Mouse (Mus musculus): Measurements from ENCODE around the gene Myadm.
"Not testable (repeated sequence)": the region's sequence is repeated elsewhere in the genome, so short reads cannot be mapped to it uniquely, and the experiment has no call there.

Gene Myadm

DNA sequence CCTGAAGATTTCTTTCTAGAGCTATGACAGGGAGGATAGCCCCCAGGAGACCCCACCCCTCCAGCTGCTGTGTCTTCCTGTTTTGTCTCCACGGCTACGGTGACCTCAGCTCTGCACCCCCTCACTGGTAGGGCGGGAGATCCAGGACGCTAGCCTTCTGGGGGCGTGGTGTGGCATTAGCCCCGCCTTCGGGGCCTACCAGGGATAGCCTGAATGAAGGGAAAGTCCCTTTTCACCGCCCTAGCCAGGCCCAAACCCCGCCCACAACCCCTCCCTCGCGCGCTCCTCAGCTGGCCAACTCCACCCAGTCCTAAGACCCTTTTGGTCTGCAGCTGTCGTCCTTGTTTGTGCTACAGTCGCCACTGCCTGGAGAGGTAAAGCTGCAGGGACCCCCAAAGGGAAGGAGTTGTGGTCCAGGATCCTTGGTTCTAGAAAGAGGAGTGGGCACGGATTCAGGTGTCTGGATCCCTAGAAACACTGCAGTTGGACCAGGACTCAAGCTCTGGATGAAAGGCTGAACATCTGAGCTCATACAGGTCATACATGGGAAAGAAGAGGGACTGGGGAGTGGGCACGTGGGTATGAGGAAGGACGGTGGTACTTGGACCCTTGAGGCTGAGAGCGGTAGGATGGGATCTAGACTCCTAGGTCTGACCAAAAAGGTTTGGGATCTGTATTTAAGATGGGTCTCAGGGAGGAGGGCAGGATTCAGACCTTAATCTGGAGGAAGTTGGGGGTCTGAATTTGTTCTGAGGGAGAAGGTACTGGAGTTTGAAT is 1.6 kb downstream of the Myadm start:
- DNase-seq (ENCODE audit: low spot score), result peak; percentile 79

DNA sequence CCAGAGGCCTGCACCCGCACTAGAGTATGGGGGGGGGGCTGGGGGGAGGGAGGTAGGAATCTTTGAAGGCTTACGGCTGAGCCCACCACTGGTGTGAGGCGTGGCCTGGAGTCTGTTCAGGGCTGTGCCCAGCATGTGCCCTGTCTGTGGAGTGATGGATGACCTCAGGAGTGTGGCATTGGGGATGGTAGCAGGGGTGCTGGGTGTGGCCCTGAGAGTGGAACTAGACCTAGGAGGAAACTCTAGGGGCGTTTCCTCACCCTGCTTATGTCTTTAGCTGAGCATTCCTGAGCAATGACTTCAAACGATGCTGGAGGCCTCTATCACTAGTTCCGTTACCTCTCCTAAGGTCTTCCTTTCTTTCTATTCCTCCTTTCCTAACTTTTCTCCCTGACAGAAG is 2.3 kb downstream of the Myadm start:
- no peak for DNase-seq (ENCODE audit: low spot score)

DNA sequence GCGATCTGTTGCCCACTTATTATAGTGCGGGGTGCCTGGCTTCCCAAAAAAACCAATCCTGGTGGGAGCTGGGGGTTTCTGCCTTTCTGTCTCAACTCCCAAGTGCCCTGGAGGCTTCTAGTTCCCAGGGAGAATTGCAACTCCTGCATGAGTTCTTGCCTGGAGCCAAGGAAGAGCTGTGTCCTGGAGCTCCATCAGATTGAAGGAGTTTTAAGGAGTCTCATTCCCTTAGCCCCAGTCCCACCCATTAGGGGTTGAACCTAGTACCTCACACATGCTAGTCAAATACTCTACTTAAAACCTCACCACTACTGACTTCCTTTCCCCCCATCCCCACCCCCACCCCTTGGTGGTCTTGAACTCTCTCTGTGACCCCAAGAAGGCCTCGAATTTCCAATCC is 2.9 kb downstream of the Myadm start:
- DNase-seq (ENCODE audit: low spot score), result no peak

DNA sequence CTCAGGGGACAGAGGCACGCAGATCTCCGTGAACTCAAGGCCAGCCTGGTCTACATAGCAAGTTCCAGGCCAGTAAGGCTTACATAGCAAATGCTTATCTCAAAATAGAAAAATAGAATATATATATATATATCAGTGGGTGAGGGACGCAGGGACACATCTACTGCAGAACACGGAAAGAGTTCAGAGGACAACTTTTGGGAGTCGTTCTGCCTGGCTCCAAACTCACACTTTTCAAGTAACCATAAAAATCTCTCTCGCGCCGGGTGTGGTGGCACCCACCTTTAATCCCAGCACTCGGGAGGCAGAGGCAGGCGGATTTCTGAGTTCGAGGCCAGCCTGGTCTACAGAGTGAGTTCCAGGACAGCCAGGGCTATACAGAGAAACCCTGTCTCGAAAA is 3.4 kb downstream of the Myadm start:
- DNase-seq (ENCODE audit: low spot score), result not testable (repeated sequence)

DNA sequence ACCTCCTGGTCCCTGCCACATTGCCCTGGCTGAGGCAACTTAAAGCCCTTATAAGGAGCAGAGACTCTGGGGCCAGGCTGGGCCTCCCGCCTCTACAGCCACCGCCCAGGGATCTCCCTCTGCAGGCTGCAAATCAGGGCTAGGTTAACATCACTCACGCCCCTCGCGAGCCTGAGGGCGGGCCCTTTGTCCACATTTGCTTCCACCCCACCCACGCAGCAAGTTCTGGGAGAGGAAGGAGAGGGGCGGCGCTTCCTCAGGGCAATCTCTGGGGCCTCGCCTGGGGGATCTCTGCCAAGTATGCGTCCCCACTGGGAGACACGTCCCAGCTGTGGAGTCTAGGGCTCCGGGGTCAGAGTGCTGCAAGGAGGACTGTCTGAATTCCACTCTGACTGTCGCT is 3.9 kb downstream of the Myadm start:
- DNase-seq (ENCODE audit: low spot score), result peak; percentile 62

DNA sequence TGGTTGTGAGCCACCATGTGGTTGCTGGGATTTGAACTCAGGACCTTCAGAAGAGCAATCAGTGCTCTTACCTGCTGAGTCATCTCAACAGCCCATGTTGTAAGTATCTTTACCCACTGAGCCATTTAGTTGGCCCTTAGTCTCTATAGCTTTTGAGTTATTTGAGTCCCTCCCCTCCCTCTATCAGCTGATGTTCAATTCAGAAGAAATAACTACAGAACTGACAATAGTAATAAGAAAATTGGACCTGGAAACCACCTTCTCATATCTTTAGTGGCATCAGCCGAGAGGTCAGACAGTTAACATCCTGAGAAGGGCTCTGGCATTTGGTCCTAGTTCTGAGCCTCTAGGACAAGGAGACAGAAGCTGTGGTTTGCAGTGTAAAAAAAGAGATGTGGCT is 5.9 kb downstream of the Myadm start:
- no peak for DNase-seq (ENCODE audit: low spot score)

DNA sequence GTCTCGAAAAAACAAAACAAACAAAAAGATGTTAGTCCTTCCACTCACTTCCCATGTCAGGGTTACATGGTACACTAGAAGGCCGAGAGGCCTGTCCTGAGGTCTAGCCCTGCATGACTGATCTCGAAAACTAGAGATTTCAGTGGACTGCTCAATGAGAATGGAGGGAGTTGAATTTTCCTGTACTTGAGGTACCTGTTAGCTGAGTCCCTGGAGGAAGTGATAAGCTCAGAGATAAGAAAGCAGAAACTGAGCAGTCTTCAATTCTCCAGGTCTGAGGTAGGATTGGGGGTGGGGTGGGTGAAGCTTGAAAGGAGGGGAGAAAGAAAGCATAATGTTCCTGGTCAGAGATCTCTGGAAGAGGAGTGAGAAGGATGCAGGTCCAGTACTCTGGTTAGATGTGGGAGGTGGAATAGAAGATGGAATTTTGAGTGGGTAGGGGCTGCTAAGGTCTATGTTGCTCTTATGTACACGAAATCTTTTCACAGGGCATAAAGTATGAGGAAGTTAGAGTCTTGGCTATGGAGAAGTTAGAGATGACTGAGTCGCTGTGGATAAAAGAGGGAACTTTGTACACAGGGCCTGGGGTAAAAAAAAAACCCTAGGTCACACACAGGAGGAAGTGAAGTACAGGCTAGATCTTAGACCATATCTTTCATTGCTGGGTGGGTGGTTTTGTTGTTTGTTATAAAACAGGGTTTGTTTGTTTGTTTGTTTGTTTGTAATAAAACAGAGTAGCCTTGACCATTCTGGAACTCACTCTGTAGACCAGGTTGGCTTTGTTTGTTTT is 6.6 kb downstream of the Myadm start:
- DNase-seq (ENCODE audit: low spot score), result no peak

DNA sequence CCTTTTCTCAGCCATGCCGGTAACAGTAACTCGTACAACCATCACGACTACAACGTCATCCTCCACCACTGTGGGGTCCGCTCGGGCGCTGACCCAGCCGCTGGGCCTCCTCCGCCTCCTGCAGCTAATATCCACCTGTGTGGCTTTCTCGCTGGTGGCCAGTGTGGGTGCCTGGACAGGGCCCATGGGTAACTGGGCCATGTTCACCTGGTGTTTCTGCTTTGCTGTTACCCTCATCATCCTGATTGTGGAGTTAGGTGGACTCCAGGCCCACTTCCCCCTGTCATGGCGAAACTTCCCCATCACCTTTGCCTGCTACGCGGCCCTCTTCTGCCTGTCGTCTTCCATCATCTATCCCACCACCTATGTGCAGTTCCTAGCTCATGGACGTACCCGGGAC is 7.8 kb downstream of the Myadm start:
- no peak for DNase-seq (ENCODE audit: low spot score)

DNA sequence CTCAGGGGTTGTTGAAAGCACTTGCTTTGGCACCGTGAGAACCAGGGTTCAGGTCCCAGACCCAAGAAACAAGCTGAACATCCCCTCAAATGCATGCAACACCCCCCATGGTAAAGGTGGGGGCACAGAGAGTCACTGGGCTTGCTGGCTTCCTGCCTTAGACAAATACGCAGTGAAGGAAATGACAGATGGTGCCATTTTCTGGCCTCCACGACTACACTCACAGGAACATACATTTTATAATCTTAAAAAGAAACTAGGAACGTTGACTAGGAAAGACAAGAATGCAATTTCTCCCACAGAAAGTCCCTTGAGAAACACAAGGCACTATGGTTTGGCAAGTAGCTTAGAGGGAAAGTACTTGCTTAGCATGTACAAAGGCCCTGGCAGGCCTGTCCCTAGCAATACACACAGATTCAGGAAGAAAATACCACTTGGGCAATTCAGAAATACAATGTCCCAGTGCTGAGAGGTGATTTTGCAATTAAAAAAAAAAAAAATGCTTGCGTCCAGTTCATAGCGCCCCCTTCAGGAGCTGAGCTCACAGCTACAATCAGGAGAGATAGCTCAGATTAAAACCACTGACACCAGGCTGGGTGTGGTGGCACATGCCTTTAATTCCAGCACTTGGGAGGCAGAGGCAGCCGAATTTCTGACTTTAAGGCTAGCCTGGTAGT is 11.2 kb downstream of the Myadm start:
- no peak for DNase-seq (ENCODE audit: low spot score)

DNA sequence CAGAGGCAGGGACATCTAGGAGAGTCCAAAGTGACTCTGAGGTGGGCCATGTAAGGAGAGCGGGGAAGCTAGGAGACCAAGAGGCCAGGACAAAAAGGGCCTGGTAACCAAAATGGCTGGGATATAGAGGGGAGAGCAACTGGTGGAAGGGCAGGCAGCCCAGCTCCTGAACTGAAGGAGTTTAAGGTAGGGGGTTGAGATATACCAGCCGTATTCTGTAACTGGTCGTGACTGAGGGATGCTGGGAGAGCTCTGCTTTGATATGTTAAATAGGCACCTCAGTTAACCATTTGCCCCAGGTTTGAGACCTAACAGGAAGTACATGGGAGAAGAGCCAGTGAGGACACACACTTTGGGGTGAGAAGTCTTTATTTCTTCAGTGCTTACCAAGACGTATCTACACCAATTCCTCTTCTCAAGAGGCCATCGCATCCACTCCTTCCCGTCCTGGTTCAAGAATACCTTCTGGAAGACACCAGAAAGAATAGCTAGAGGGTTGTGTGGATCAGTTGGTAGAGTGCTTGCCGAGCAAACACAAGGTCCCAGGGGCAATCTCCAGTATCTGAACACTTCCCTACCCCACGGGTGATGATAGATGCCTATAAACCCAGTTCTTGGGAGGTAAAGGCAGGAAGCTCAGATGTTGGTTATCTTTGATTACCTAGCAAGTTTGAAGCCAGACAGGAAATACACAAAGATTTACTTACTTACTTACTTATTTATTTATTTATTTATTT is 12.2 kb downstream of the Myadm start:
- no peak for DNase-seq (ENCODE audit: low spot score)

DNA sequence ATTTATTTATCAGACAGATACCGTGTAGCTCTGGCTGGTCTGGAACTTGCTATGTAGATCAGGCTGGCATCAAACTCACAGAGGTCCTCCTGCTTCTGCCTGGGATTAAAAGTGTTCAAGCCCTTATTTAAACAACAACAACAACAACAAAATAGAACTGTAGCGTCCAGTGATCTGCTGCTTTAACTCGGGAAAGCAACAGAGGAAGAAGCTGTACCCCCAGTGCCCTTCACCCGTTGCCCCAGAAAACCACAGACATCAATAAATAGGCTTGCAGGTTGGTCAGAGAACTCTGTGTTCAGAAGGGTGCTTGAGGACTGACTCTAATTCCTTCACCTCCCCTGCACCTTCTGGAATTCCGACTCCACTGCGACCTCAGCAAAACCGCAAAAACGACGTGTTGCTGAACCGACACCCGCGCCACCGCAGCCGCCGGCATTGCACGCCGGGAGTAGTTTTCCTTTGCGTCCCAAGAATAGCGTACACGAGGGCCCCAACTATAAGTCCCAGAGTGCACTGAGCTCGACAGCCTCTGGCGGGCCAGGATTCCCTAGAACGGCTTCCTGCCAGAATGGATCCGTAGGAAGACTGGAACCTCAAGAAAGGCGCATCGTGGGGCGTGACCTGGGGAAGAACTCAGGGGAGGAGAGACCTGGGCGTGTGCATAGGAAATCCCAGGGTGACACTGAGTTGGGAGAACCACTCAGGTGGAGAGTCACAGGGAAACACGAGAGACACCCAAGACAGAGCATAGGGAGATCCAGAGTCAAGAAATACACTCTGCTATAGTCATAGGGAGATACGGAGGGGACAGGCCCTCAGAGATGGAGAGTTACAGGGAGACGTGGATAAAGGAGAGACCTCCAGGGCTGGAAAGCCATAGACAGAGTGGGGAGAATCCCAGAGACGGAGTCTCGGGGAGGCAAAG is 13.0 kb downstream of the Myadm start:
- no peak for DNase-seq (ENCODE audit: low spot score)

DNA sequence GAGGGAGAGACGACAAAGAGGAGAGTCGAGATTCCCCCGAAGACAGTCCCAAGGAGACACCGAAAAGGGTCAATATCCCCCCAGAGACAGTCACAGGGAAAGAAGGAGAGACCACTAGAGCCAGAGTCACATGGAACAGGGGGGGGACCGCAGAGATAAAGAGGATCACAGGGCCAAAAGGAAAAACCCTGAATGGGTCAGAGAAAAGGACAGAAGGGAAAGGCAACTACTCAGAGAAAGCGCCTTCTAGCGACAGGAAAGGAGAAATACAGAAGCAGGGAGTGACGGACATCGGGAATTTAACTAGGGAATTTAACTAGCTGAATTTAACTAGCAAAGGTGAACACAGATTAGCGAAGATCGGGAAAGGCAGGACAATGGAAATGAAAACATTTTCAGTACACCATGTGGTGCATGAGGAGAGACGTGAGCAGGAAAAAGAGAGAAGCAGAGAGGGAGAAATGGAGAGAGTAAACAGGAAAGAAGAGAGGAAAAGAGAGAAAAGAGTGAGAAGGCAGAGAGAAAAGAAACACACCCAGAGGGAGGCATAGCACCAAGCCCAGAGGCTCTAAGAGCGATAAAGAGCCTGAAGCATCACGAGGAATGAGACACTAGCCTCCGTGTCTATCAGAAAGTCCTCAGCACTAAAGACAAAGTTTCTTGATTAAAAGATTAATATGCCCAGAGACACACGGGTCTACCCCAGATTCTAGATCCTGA is 13.8 kb downstream of the Myadm start:
- no peak for DNase-seq (ENCODE audit: low spot score)

DNA sequence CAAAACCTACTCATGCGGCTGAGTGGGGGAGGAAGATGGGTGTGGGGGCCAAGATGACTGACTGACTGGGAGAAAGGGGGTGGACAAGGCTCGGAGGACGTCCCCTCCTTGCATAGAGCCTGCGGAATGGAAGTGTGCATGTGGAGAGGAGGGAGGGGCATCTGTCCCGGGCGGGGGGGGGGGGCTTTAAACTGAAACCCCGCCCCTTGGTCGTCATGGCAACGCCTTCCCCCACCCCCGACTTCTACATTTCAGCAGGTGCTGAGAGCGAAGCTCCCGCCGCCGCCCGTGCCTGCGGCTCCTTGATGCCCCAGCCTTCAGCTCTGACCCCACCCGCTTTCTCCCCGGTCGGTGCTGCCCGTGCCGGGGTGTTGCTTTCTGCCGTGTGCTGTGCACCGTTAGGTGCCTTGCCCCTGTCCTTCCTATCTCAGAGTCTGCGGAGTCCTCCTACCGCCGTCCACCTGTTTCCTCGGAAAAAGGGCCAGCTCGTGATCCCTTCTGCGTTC is 14.4 kb downstream of the Myadm start:
- no peak for DNase-seq (ENCODE audit: low spot score)

DNA sequence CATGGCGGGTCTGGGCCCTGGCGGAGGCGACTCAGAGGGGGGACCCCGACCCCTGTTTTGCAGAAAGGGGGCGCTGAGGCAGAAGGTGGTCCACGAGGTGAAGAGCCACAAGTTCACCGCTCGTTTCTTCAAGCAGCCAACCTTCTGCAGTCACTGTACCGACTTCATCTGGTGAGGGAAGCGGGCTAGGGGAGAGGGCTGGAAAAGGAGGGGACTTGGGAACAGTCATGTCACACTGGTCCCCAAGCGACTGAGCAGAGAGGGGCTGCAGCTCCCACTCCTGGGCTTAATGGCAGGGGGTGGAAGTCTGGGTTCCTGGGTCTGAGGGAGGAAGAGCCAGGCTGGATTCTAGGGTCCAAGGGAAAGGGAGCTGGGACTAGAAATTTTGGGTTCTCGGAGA is 14.9 kb downstream of the Myadm start:
- DNase-seq (ENCODE audit: low spot score), result no peak

DNA sequence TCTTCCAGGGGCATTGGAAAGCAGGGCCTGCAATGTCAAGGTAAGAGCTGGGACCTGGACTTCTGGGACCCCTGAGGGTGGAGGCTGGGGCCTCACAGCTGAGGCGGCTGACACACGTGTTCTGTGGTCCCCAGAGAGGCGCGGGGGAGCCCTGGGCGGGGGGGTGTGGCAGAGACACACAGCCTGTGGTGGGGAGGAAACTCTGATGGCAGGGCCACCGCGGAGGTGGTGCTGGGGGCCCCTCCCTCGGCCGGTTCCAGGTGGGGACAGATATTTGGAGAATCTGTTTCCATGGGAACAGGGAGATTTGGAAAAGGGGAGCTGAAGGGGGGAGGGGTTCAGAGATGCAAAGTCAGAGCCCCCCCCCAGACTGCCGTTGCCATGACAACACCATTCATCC is 15.4 kb downstream of the Myadm start:
- DNase-seq (ENCODE audit: low spot score), result no peak

DNA sequence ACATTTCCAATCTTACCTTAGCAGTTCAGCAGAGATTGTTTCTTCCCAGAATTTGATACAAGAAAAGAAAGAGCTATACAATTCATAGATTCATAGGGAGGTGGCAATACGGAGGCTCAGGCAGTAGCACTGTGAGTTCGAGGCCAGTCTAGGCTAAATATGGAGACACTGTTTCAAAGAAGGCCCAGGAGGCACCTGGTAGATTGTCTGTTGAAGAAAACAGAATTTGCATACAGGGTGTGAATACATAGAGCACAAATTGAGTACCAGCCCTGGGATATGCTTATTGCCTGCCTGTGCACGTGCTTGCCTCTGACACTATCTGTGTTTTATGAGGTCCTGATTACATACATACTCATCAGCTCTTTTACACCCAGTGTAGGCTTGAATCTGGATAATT is 17.5 kb downstream of the Myadm start:
- no peak for DNase-seq (ENCODE audit: low spot score)

DNA sequence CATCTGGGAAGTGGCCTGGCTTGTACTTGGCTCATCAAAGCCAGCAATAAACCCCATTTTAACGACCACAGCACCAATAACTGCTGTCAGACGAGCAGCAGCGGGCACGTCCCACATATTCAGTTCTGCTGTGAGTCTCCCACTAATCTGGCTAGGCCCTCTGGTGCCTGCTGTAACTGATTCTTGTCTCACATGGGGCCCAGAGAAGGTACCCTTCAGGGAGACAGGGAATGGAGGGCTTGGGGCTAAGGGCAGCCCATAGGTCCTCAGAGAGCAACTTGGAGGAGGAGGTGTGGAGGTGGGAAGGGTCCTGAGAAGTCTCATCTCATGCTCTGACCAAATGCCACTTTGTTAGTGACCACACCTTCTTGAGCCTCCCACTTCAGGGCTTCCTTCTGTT is 19.8 kb downstream of the Myadm start:
- no peak for DNase-seq (ENCODE audit: low spot score)

DNA sequence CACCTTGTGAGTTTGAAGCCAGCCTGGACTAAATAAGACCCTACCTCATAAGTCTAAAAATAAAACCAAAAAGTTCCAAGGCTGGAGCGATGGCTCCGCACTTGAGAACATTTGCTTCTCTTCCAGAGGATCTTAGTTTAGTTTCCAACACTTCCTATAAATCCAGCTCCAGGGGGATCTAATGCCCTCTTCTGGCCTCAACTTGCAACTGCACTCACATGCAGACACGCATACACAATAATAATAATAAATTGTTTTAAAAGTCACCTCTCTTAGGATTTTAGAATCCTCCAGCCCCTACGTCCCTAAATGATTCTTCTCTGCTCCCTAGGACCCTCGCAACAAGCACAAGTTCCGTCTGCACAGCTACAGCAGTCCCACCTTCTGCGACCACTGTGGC is 21.4 kb downstream of the Myadm start:
- DNase-seq (ENCODE audit: low spot score), result no peak

DNA sequence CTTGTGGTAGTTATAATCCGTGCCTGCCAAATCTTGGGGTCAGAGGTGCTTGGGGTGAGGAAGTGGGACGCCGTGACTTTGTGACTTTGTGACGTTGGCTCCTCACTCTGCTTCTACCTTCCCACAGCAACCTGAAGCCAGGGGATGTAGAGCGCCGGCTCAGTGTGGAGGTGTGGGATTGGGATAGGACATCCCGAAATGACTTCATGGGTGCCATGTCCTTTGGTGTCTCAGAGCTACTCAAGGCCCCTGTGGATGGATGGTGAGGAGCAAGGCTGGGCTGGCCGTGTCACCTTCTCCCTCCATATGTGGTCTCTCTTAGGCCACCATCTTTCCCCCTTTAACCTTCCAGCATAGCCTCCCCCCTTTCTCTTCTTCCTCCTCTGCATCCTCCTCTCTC is 24.7 kb downstream of the Myadm start:
- no peak for DNase-seq (ENCODE audit: low spot score)

DNA sequence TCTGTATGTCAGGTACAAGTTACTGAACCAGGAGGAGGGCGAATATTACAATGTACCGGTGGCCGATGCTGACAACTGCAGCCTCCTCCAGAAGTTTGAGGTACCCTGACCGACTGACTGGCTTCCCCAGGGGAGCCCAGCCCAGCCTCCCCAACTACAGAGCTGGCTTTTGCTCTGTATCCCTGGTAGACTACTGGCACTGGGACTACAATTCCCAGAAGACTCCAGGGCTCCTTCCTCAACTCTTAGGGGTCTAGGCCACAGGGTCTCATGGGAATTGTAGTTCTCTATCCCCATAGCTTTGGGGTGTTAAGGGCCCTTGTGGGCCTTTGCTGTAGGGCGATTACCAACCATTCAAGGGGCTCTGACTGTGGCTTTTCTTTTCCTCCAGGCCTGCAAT is 25.2 kb downstream of the Myadm start:
- no peak for DNase-seq (ENCODE audit: low spot score)
